Mouse (Mus musculus) thymus, adult 2 months (tissue): ENCODE results near the gene Ip6k3. TPM values are rescaled to one million over a fixed set of nuclear protein-coding genes. Genes with fewer than 3 reads are reported as not detected.

Source experiments
- DNase-seq: peaks from one replicate; pipeline ENCODE4 v3.0.0; 2021
- H3K27ac ChIP-seq: fragments of 200-500 bp; 2 replicates; pipeline ENCODE4 v1.5.1; 2012; ENCODE audit warnings: low read length, control low read depth; ENCODE audit not compliant: control insufficient read depth, insufficient read depth
- H3K27me3 ChIP-seq: fragments of 200-500 bp; 2 replicates; pipeline ENCODE4 v1.6.1; 2012; ENCODE audit warnings: mild to moderate bottlenecking, low read length, moderate library complexity, mixed read lengths; ENCODE audit not compliant: control insufficient read depth, insufficient read depth
- H3K36me3 ChIP-seq: fragments of 200-500 bp; 2 replicates; pipeline ENCODE4 v1.6.1; 2012; ENCODE audit warnings: mild to moderate bottlenecking, low read length, moderate library complexity; ENCODE audit not compliant: control insufficient read depth, insufficient read depth
- H3K4me1 ChIP-seq: fragments of 200-500 bp; replicated peaks from 2 replicates; pipeline ENCODE4 v1.6.1; 2012; ENCODE audit warnings: low read length; ENCODE audit not compliant: control insufficient read depth, insufficient read depth
- H3K4me3 ChIP-seq: fragments of 200-500 bp; 2 replicates; pipeline ENCODE4 v1.5.1; 2012; ENCODE audit warnings: mild to moderate bottlenecking, low read length, control low read depth, moderate library complexity; ENCODE audit not compliant: control insufficient read depth, insufficient read depth
- CTCF ChIP-seq: fragments of 200-500 bp; IDR thresholded peaks from 2 replicates; pipeline ENCODE4 v1.5.1; 2012; ENCODE audit warnings: mild to moderate bottlenecking, control low read depth, low read length, moderate library complexity, borderline replicate concordance; ENCODE audit not compliant: control insufficient read depth, poor library complexity, insufficient read depth; ENCODE audit errors: extremely low read depth
- POLR2A ChIP-seq: fragments of 200-500 bp; IDR thresholded peaks from 2 replicates; pipeline ENCODE4 v1.6.1; 2012; ENCODE audit warnings: mild to moderate bottlenecking, low read length, control low read depth, moderate library complexity; ENCODE audit not compliant: control insufficient read depth, poor library complexity, insufficient read depth; ENCODE audit errors: extremely low read depth
- WGBS: fragments of 180-500 bp; shearing (Covaris S2); methylation state at CpG from one replicate; pipeline ENCODE4 v1.1.7; 2018; 5-methylcytosine and 5-hydroxymethylcytosine counted together
- polyA plus RNA-seq: library from polyadenylated mRNA; depleted of rRNA; stranded (reverse); fragments of >200 nt; gene quantifications from 2 replicates; pipeline ENCODE4 v1.2.3, GENCODE M21; 2012

Gene Ip6k3
- polyA plus RNA-seq, 1 experiment, result 1.4 TPM

GRCm38 (mm10) chr17:27168569-27168968 is 974 bp upstream of the Ip6k3 start:
- H3K36me3 ChIP-seq, result no peaks in the 10 kb centered on the region
- no peak for DNase-seq
- no peak overlapping the region for H3K4me3 ChIP-seq
- WGBS, result 98% methylated on average over 4 of the region's 4 CpGs
- H3K4me1 ChIP-seq, result 0 out of 2 replicates have a peak, but pooled peaks cover under 1% of the 10 kb centered on the region
- TF ChIP-seq CTCF (no peak), POLR2A (no peak)
- H3K27me3 ChIP-seq, result no peaks in the 10 kb centered on the region
- H3K27ac ChIP-seq, result no peak overlapping the region

DNA sequence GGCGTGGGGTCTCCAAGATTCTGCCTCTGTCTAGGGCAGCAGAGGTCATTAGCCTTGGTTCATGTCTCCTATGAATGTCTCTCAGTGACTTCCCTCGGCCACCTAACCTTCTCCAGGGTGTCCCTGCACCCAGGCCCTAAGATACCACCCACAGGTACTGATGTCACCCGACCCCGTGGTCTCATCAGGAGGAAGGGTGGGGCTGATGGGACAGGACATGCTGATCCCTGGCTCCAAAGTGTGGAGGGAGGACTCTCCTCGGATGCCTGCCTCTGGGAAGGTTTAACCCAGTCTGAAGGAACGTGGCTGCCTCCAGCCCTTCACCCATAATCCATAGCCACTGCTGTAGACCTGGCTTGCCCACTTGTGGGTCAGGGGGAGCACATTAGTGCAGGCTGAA is 694 bp downstream of the Ip6k3 start:
- WGBS, result 85% methylated on average over 6 of the region's 6 CpGs
- no peaks in the 10 kb centered on the region for H3K27me3 ChIP-seq
- no peak for DNase-seq
- H3K4me1 ChIP-seq, result no peaks in the 10 kb centered on the region
- no peak overlapping the region for H3K4me3 ChIP-seq
- no peak for TF ChIP-seq CTCF
- TF ChIP-seq POLR2A, result no peak
- H3K27ac ChIP-seq, result no peak overlapping the region
- no peaks in the 10 kb centered on the region for H3K36me3 ChIP-seq

- WGBS, result 66% methylated on average over 8 of the region's 8 CpGs
- TF ChIP-seq CTCF, result no peak
- TF ChIP-seq POLR2A, result no peak
- DNase-seq, result no peak
- no peak overlapping the region for H3K27ac ChIP-seq
- H3K27me3 ChIP-seq, result no peaks in the 10 kb centered on the region
- H3K4me3 ChIP-seq, result no peak overlapping the region
- no peaks in the 10 kb centered on the region for H3K36me3 ChIP-seq
- no peaks in the 10 kb centered on the region for H3K4me1 ChIP-seq
Measured at GRCm38 (mm10) chr17:27165054-27165773, 2.4 kb downstream of the Ip6k3 start.

DNA sequence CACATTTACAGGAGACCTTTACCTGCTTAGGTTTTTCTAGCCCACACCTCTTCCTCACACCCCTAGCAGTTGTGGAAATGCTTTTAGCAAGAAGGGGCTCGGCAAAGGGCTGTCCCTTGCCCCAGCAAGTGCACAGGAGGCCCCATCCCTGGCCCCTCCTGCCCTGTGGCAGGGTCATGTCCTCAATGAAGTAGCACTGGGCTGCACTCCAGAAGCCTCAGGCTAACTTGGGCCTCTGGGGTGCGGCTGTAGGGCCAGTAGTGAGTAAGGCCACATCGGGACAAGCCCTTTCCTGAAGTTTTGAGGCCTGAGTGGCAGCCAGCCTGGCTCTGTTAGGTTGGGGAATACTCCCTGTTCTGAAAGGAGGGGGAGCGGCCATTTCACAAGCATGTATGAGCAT is 6.7 kb downstream of the Ip6k3 start:
- Histone ChIP-seq H3K36me3 (no peaks in the 10 kb centered on the region), H3K27me3 (no peaks in the 10 kb centered on the region), H3K27ac (no peak overlapping the region), H3K4me3 (no peak overlapping the region), H3K4me1 (no peaks in the 10 kb centered on the region)
- TF ChIP-seq POLR2A, result no peak
- no peak for TF ChIP-seq CTCF
- no peak for DNase-seq
- 81% methylated on average over 4 of the region's 4 CpGs for WGBS

DNA sequence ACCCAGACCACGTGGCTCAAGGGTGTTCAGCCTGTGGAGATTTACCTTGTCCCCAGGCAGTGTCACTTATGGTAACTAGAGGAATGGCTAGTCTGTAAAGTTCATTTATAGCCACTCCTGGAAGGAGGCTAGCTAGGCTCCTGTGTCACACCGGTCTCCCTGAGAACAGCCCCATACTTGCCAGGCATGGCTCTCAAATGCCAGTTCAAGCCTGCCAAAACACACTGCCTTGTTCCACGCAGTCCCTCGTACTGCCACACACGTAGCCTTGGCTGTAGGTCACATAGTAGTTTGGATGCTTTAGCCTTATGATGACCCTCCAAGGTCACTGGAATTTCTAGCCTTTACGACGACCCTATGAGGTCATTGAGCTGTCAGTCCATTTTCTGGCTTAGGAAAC is 8.4 kb downstream of the Ip6k3 start:
- DNase-seq, result no peak
- no peak overlapping the region for H3K4me3 ChIP-seq
- WGBS, result 92% methylated on average over 7 of the region's 7 CpGs
- no peaks in the 10 kb centered on the region for H3K27me3 ChIP-seq
- H3K36me3 ChIP-seq, result no peaks in the 10 kb centered on the region
- no peak for TF ChIP-seq POLR2A
- TF ChIP-seq CTCF, result no peak
- H3K4me1 ChIP-seq, result no peaks in the 10 kb centered on the region
- no peak overlapping the region for H3K27ac ChIP-seq

DNA sequence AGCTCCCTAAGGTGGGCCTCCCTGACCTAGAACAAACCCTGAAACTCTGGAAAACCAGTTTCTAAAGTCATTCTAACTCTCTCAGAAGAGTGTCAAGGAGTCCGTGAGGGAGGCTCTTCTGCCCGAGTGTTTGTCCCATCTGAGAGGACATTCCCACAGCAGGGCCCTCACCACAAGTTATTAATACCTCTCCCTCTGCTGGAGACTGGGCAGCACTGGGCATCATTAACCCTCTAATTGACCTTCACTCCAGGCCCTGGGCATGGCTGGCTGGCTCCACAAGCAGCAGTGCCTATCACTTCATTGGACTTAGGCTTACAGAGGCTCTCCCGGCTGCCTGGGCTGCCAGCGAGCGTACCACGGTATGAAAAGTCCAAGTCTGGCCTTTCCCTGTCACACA is 9.2 kb downstream of the Ip6k3 start:
- no peaks in the 10 kb centered on the region for H3K27me3 ChIP-seq
- H3K4me3 ChIP-seq, result no peak overlapping the region
- no peak for DNase-seq
- H3K36me3 ChIP-seq, result no peaks in the 10 kb centered on the region
- TF ChIP-seq CTCF, result no peak
- TF ChIP-seq POLR2A, result no peak
- H3K4me1 ChIP-seq, result no peaks in the 10 kb centered on the region
- H3K27ac ChIP-seq, result no peak overlapping the region
- 94% methylated on average over 6 of the region's 6 CpGs for WGBS

DNA sequence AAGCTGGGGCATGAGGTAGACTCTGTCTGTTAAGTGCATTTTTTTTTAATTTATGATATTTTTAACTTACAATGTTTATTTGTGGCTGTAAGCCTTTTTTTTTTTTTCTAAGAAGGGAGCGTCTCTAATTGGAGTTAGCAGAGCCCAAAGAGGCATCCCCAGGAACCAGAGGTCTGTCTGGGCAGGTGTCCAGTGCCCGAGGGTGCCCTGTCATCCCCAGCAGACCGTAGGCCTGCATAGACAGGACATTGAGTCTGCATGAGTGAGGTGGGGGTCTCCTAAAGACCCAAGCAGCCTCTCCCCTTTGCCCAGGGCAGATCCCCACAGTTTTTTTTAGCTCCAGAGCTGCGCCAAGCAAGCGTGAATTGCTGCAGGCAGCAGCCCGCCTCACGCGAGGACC is 11.8 kb downstream of the Ip6k3 start:
- H3K27me3 ChIP-seq, result no peaks in the 10 kb centered on the region
- H3K4me1 ChIP-seq, result no peaks in the 10 kb centered on the region
- H3K4me3 ChIP-seq, result no peak overlapping the region
- no peaks in the 10 kb centered on the region for H3K36me3 ChIP-seq
- DNase-seq, result no peak
- WGBS, result 90% methylated on average over 8 of the region's 8 CpGs
- TF ChIP-seq CTCF, result no peak
- TF ChIP-seq POLR2A, result no peak
- no peak overlapping the region for H3K27ac ChIP-seq
